Mouse (Mus musculus): ENCODE data around the gene Slc13a3. TPM values are rescaled to one million over a fixed set of nuclear protein-coding genes. Genes with fewer than 3 reads are reported as not detected.

The Slc13a3 gene
- polyA plus RNA-seq, 1 experiment from 2014 or later: 3.4 TPM

DNA sequence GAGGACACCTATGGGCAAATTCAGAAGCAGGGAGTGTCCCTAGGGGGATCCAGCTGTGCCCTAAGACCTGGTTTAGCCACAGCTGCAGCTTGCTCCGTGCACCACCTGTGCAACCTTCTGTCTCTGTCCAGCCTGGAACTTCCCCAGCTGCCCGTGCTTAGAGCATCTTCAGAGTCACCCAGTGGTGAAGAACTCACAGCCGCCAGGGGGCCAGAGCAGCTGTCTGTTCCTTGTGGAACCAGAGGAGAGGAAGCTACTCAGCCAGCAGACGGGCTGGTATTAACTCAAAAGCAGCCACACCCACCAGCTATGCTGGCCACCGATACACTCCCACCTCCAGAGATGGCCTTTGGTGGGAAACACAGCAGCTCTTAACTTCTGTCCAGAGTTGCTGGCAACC, 2.9 kb downstream of the Slc13a3 start:
- Histone ChIP-seq H3K4me2 (replicated peaks) (no peak overlapping the region), H3K27ac (no peak overlapping the region), H3K36me3 (no peaks in the 10 kb centered on the region), H3K9me3 (no peaks in the 10 kb centered on the region), H3K4me1 (replicated peaks) (peaks cover 16% of the 10 kb centered on the region), H3K27me3 (peaks cover 25% of the 10 kb centered on the region), H3K4me3 (replicated peaks) (no peak overlapping the region), H3K9ac (replicated peaks) (no peak overlapping the region)
- 42% methylated on average over 5 of the region's 5 CpGs for WGBS
- ATAC-seq: no peak

DNA sequence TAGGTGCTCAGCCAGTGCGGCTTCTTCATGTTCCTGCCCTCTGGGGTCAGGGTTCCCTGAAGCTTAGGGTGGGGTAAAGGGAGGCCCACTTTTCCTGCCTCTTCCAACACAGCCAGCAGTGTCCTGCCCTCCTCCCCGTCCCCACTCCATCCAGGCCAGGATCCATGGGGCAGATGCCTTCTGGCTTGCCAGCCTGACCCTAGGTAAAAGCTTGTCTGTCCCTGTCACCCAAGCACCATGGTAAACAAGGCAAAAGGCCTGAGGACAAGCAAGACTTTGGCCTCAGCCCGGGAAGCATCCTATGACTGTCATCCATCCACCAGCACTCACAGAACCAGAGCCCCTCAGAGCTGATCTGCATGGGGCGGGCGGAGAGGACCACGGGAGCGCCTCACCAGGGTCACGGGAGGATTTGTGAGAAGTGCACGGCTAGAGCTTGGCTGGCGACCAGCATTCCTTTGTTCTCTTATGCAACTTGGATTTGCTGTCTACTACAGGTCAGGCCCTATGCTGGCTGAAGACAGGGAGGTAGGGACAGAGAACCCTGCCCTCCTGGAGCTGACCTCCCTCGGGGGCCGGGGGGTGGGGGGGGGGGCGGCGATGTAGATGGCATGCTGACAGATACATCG, 5.1 kb downstream of the Slc13a3 start:
- WGBS: 48% methylated on average over 15 of the region's 15 CpGs
- Histone ChIP-seq H3K4me1 (replicated peaks) (peaks cover 14% of the 10 kb centered on the region), H3K9ac (replicated peaks) (0 out of 2 replicates have a peak overlapping the region, but pooled peaks have one; percentile 32)

DNA sequence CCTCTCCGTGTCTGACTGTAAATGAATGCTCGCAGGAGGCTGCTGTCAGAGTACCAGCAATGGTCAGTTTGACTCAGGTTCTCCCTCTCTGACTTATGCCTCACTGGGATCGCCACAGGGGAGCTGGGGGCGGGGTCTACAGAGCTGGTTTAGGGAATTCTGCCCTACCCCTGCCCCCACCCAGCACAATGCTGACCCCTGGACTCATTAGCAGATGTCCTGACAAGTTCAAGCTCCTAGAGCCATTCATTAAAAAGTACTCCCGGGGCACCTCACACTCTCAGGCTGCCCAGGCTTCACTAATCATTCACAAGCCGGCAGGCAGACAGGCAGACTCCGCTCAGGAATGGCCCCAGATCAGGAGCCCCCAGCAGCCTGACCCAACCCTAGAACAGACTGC, 13.4 kb downstream of the Slc13a3 start:
- Histone ChIP-seq H3K36me3 (no peaks in the 10 kb centered on the region), H3K4me2 (replicated peaks) (no peak overlapping the region), H3K27me3 (no peaks in the 10 kb centered on the region), H3K27ac (no peak overlapping the region), H3K4me3 (replicated peaks) (no peak overlapping the region), H3K9ac (replicated peaks) (no peak overlapping the region), H3K9me3 (no peaks in the 10 kb centered on the region), H3K4me1 (replicated peaks) (peaks cover 8% of the 10 kb centered on the region)
- 0 out of 2 replicates have a peak, but pooled peaks have one; percentile 30 for ATAC-seq
- WGBS: 34% methylated on average over 7 of the region's 7 CpGs

More for the DNA sequence above, 5.1 kb downstream of the Slc13a3 start:
- no peak overlapping the region for H3K4me3 ChIP-seq (replicated peaks)
- H3K9me3 ChIP-seq: no peaks in the 10 kb centered on the region
- H3K4me2 ChIP-seq (replicated peaks): no peak overlapping the region
- H3K27me3 ChIP-seq: peaks cover 13% of the 10 kb centered on the region
- H3K36me3 ChIP-seq: no peaks in the 10 kb centered on the region
- no peak for ATAC-seq
- no peak overlapping the region for H3K27ac ChIP-seq

DNA sequence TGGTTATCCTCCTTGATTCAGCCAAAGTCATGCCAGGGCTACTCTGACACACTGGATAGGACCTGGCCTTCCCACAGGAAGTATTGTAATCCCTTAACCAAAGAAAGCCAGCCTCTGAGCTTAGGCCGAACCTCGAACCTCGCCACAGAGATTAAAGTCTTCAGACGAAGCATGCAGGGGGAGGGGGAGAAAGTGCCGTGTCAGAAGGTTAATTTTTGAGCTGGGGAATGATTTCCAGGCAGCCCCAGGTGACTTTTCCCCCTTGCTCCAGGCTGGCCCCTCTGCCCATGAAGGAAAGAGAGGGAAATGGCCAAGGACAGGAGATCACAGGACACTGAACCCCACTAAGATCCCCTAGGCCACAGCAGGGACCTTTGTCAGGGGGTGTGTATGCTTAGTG, 14.8 kb downstream of the Slc13a3 start:
- WGBS: 48% methylated on average over 5 of the region's 5 CpGs
- no peak for ATAC-seq
- Histone ChIP-seq H3K9ac (replicated peaks) (no peak overlapping the region), H3K36me3 (no peaks in the 10 kb centered on the region), H3K27ac (no peak overlapping the region), H3K4me2 (replicated peaks) (no peak overlapping the region), H3K4me3 (replicated peaks) (no peak overlapping the region), H3K9me3 (no peaks in the 10 kb centered on the region), H3K4me1 (replicated peaks) (peaks cover 8% of the 10 kb centered on the region), H3K27me3 (no peaks in the 10 kb centered on the region)

DNA sequence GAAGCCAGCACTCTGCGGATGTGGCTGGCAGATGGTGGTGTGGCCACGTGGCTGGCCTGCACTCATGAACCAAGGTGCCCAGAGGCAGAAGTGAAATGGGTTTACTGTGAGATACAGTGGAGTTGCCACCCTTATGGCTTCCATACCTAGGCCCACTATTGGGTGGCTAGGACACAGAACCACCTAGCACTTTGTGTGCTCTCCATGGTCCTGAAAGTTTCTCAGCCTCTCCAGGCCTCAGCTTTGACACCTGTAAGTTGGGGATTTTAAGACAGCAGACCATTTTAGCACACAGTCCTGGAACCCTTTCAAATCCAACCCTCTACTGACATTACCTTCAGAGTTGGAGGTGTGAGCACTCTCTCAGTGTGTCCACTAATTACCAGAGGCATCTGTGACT, 16.3 kb downstream of the Slc13a3 start:
- Histone ChIP-seq H3K4me2 (replicated peaks) (no peak overlapping the region), H3K27ac (no peak overlapping the region), H3K9me3 (no peaks in the 10 kb centered on the region), H3K27me3 (no peaks in the 10 kb centered on the region), H3K36me3 (no peaks in the 10 kb centered on the region), H3K9ac (replicated peaks) (no peak overlapping the region), H3K4me3 (replicated peaks) (no peak overlapping the region), H3K4me1 (replicated peaks) (peaks cover 8% of the 10 kb centered on the region)
- 63% methylated on average over 2 of the region's 2 CpGs for WGBS
- no peak for ATAC-seq

DNA sequence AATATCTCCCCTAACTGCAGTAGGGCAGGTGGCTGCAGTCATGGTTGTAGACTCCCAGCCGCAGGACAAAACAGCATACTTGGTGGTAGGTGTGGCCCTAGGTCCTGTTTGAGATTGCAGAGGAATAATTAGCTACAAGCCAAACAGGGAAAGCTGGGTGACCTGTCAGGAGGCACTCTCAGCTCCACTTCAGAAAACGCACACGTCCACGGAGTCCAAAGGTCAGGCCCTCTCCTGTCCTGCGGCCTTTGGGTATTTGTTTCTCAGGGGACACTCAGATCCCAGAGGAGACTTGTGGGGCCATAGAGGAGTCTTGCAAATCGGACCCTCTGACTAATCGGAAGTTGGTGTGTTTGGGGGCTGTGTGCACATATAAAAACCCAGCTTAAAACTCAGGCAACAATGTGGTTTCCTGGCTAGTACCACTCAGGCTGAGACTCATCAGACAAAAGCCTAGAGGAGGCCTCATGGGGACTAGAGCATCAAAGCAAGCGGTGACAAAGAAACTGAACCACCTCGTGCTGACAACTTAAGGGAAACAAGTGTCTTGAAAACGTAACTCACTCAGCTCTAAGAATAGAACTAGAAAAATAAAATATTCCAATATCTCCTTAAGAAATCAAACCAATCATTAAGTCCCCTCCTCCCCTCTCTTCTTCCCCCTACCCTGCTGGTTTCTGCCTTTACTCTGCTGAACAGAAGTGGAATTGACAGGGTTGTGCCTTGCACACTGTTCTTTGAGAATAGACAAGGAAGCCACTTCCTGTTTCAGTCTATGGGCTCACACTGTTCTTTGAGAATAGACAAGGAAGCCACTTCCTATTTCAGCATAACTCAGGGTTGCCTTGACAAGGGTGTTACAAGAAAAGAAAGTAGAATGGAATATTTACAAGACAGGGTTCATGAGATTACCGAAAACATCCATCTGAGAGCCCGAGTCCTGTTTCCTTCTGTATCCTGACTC, 20.0 kb downstream of the Slc13a3 start:
- no peak overlapping the region for H3K27ac ChIP-seq
- H3K4me2 ChIP-seq (replicated peaks): no peak overlapping the region
- no peaks in the 10 kb centered on the region for H3K36me3 ChIP-seq
- no peak for ATAC-seq
- no peaks in the 10 kb centered on the region for H3K9me3 ChIP-seq
- no peaks in the 10 kb centered on the region for H3K4me1 ChIP-seq (replicated peaks)
- WGBS: 80% methylated on average over 12 of the region's 12 CpGs
- no peak overlapping the region for H3K9ac ChIP-seq (replicated peaks)
- no peaks in the 10 kb centered on the region for H3K27me3 ChIP-seq
- no peak overlapping the region for H3K4me3 ChIP-seq (replicated peaks)

DNA sequence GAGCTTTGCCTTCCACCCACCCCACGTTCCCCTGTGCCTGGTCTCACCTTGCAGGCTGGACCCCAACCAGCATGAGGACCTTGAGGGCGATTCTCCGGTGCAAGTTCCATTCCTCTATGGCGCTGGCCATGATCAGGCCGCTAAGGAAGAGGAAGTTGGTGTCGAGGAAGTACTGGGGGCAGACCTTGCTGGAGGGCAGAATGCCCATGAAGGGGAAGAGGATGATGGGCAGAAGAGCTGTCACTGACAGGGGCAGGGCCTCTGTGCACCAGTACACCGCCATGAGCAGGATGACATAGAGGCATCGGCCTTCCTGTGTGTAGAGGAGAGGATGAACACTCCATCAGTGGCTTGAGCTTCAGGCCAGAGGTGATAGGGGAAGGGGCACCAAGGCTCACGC, 24.6 kb downstream of the Slc13a3 start:
- H3K9ac ChIP-seq (replicated peaks): no peak overlapping the region
- 87% methylated on average over 9 of the region's 9 CpGs for WGBS

DNA sequence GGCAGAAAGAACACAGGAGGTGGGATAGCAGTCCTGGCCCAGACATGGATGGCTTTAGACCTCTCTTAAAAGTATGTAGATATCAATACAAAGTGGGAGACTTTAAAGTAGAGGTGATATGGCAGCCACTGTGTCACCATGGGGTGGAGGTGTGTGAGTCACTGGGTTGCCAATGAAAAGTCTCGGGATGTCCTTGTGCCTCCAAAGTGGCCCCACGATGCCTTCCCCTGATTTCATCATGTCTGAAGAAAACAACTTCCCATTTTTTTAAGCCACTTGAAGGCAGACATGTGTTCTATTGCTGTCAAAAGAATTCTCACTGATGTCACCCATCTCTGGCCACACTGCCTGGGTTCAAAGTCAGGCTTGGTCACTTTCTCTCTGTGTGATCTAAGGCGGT, 28.2 kb downstream of the Slc13a3 start:
- WGBS: 88% methylated on average over 3 of the region's 3 CpGs

More for the DNA sequence above, 24.6 kb downstream of the Slc13a3 start:
- no peak for ATAC-seq
- Histone ChIP-seq H3K27ac (no peak overlapping the region), H3K9me3 (no peaks in the 10 kb centered on the region), H3K4me3 (replicated peaks) (no peak overlapping the region), H3K36me3 (no peaks in the 10 kb centered on the region), H3K4me1 (replicated peaks) (no peaks in the 10 kb centered on the region), H3K4me2 (replicated peaks) (no peak overlapping the region), H3K27me3 (no peaks in the 10 kb centered on the region)

DNA sequence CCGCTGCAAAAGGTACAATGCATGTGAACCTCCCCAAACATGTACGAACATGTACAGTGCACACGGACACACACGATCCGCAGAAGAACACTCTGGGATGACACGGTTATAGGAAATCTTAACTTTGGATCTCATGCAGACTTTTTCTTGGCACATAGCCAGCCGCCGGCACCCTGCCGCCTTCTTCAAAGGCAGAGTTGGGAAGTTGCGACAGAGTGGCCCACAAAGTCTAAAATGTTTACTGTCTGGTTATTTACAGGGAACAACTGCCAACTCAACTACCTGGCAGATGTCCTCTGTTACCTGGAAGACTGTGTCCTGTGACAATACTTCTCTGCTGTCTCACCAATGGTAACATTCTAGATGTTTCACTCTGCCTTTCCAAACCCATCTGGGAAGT, 30.0 kb downstream of the Slc13a3 start:
- Histone ChIP-seq H3K4me3 (replicated peaks) (no peak overlapping the region), H3K9ac (replicated peaks) (no peak overlapping the region), H3K36me3 (no peaks in the 10 kb centered on the region), H3K27me3 (no peaks in the 10 kb centered on the region), H3K4me2 (replicated peaks) (no peak overlapping the region), H3K4me1 (replicated peaks) (no peaks in the 10 kb centered on the region), H3K27ac (no peak overlapping the region), H3K9me3 (no peaks in the 10 kb centered on the region)
- no peak for ATAC-seq
- WGBS: 86% methylated on average over 10 of the region's 10 CpGs

More for the DNA sequence above, 28.2 kb downstream of the Slc13a3 start:
- Histone ChIP-seq H3K4me3 (replicated peaks) (no peak overlapping the region), H3K36me3 (no peaks in the 10 kb centered on the region), H3K4me2 (replicated peaks) (no peak overlapping the region), H3K9ac (replicated peaks) (no peak overlapping the region), H3K27me3 (no peaks in the 10 kb centered on the region), H3K9me3 (no peaks in the 10 kb centered on the region), H3K4me1 (replicated peaks) (no peaks in the 10 kb centered on the region), H3K27ac (no peak overlapping the region)
- no peak for ATAC-seq

DNA sequence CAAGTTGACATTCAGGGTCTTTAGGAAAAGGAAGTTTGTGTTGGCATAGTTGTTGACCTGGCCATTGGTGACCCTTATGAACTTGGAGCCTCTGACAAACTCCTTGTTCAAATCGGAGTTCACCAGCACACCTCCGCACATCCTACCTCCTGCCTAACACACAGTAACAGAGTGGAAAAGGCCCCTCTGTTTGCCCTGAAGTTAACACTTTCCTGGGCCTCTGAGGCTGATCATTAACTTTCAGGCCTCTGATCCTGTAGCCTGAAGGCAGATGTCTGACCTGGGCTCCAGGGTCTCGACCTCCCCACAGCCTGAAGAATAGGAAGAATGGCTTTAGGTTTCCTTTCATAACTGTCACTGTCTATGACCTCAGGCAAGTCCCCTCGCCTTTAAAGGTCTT, 31.4 kb downstream of the Slc13a3 start:
- no peaks in the 10 kb centered on the region for H3K27me3 ChIP-seq
- H3K4me1 ChIP-seq (replicated peaks): no peaks in the 10 kb centered on the region
- no peak overlapping the region for H3K4me2 ChIP-seq (replicated peaks)
- H3K36me3 ChIP-seq: no peaks in the 10 kb centered on the region
- H3K9ac ChIP-seq (replicated peaks): no peak overlapping the region
- no peak for ATAC-seq
- no peaks in the 10 kb centered on the region for H3K9me3 ChIP-seq
- no peak overlapping the region for H3K27ac ChIP-seq
- H3K4me3 ChIP-seq (replicated peaks): no peak overlapping the region
- WGBS: 68% methylated on average over 4 of the region's 4 CpGs

DNA sequence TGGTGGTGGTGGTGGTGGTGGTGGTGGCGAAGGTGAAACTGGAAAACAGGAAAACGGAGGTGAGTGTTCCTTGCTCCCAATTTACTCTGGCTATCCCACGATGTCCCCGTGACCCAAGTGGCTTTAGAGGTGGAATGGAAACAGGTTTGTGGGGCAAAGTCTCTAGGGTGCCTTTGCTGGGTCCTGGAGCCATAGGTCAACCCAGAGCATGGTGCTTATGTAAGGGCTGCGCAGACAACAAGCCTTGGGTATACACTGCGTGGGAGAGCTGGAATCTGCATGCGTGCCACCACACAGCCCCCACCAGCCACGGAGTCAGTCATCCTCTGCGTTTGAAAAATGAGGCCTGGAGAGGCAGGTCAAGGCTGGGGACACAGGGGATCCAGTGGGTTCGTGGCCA, 33.4 kb downstream of the Slc13a3 start:
- WGBS: 91% methylated on average over 10 of the region's 10 CpGs
- ATAC-seq: no peak

DNA sequence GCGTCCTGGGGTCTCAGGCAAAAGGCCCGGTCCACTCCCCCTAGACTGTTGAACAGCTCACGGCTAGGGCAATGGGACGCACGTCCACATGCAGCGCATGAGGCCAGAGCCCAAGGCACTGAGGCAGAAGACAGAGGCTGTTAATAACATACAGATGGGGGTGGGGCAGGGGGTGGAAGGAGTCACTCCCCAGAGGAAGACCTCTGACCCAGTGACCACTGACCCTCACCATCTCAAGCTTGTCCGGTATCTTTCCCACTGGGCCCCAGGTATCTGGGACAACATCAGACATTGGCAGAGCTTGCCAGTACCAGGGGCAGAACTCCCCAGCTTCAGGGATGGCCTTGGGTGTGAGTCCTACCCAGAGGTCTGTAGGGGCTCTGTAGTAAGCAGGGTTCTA, 34.1 kb downstream of the Slc13a3 start:
- no peaks in the 10 kb centered on the region for H3K4me1 ChIP-seq (replicated peaks)
- WGBS: 83% methylated on average over 7 of the region's 7 CpGs
- no peak overlapping the region for H3K4me2 ChIP-seq (replicated peaks)
- no peaks in the 10 kb centered on the region for H3K27me3 ChIP-seq
- no peak overlapping the region for H3K27ac ChIP-seq
- ATAC-seq: no peak
- H3K9me3 ChIP-seq: no peaks in the 10 kb centered on the region
- H3K36me3 ChIP-seq: no peaks in the 10 kb centered on the region
- no peak overlapping the region for H3K9ac ChIP-seq (replicated peaks)
- no peak overlapping the region for H3K4me3 ChIP-seq (replicated peaks)

More for the DNA sequence above, 33.4 kb downstream of the Slc13a3 start:
- H3K36me3 ChIP-seq: no peaks in the 10 kb centered on the region
- no peak overlapping the region for H3K9ac ChIP-seq (replicated peaks)
- H3K27me3 ChIP-seq: no peaks in the 10 kb centered on the region
- no peaks in the 10 kb centered on the region for H3K9me3 ChIP-seq
- no peaks in the 10 kb centered on the region for H3K4me1 ChIP-seq (replicated peaks)
- no peak overlapping the region for H3K4me3 ChIP-seq (replicated peaks)
- H3K4me2 ChIP-seq (replicated peaks): no peak overlapping the region
- H3K27ac ChIP-seq: no peak overlapping the region

Measured in midbrain, embryonic 13.5 days (tissue).